Mouse (Mus musculus): Measurements from ENCODE around the gene Cd3eap.
A peak's percentile ranks its signal among the peaks of the same experiment; 100 is the strongest.

The Cd3eap gene

DNA sequence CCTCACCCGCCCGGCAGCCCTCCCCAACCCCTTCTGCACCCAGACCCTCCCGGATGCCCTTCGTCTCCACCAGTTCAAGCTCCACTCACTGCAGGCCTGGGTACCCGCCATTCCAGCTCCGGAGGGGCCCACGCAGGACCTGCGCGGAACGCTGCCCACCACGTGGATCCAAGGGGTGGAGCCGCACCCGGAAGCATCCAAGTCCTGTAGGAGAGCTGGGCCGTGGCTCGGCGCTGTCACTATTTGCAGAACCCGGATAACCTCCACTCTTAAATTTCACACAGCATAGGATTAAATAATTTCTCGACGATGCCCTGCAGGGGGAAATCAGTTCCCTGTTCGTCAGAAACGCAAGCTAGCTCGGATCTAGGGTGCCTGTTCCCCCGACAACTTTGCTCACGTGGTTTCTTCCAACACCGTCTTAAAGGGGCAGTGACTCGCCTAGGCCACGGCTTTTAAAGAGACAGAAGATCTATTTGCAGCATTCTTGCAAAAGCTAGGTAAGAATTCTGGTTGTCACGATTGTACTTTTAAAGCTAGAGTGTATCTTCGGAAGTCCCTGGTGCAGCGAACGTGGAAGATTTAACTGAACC lies at the start of gene Cd3eap, which contains the start of gene Ppp1r13l:
Gene Cd3eap, minus strand, starts transcription at position 185 of the 593 bp plus-strand sequence.
Gene Ppp1r13l, plus strand, starts transcription at position 451 of the 593 bp plus-strand sequence.
- peak; percentile 91 for DNase-seq

DNA sequence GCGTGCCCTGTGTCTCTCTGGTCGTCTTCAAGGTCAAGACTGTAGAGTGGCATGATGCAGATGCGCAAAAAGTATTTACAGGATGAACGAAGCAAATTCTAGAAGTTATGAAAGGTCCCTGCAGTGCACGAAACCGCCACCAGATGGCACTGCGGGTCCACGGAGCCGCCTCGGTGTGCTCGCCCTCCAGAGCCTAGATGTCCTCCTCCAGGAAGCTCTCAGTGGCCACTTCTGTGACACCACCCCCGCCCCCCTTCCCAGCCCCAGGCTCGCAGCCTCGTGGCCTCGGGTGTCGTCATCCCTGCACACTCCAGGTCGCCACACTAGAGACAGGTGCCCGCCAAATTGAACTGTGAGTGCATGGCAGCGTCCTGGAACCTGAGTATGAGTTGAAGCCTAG lies 46.1 kb upstream of the Cd3eap start:
- peak; percentile 72 for DNase-seq

DNA sequence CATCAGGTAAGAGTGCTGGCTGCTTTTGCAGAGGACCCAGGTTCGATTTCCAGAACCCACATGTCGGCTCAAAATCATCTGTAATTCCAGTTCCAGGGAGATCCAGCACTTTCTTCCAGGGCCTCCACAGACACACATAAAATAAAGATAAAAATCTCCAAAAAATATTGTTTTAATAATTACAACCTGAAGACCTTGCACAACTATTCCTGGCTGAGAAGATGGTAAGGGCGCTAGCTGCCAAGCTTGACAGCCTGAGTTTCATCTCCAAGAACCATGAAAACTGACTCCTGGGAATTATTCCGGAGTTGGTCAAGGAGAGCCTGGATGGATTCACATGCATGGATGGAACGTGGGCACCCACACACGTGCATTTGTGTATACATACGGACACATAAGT lies 45.2 kb upstream of the Cd3eap start, which contains the start of gene Ckm:
Gene Ckm, plus strand, starts transcription at position 301 of the 400 bp plus-strand sequence.
- no peak for DNase-seq

DNA sequence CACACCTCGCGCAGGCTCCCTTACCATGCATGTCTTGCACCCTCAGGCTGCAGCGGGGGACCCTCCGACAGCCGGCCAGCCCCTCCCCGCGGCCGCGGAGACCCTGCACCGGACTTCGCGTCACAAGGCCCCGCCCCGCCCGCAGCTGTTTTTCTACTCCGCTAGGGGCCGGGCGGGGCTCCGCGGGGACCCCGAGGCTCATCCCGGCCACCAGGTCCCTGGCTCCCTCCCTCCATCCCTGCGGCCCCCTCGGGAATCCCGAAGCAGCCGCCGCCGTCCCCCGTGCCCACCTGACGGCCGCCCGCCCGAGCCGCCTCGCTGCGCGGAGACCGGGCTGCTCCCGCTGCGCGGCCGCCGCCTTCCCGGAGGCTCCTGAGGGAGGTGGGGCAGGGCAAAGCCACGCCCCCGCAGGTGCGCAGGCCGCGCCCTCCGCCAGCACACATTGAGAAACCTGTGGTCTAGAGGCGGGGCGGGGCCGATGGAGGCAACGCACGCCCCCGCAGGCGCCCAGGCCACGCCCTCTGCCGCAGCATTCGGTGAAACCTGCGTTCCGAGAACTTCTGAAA lies 44.5 kb upstream of the Cd3eap start, which contains the start of gene Klc3:
Gene Klc3, minus strand, starts transcription at position 374 of the 566 bp plus-strand sequence.
- DNase-seq, result no peak

DNA sequence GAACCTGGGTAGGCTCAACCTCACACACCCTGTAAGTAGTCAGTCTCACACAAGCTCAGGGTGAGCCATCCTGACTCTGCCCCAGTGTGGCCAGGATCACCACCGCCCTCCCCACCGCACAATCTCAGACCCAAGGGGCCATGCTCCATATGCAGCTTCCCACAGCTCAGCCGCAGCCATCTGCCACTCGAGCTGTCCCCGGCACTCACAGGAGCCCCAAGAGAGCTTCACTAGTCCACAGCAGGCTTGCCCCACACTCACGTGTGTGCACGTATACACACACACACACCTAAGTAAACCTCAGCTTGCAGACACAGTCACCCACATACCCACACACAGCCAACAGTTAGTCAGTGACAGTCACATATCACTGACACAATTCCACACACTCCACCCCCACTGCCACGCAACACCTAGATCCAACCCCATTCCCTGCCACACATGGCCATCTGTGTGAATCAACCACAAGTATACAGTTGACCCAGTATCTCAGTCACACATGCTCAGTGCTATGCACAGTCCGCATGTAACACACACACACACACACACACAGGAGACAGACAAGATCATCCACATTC lies 43.3 kb upstream of the Cd3eap start:
- no peak for DNase-seq

DNA sequence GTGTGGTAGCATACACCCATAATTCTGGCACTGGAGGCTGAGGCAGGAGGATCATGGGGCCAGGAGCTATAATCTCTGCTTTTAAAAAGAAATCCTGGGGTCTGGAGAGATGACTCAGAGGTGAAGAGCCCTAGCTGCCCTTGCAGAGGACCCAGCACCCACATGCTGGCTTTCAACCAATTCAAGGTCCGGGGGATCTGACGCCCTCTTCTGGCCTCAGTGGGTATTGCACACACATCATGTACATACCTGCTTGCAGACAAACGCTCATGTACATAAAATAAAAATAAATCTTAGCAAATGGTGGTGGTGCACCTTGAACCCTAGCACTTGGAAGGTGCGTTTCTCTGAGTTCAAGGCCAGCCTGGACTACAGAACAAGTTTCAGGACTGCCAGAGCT lies 41.7 kb upstream of the Cd3eap start:
- DNase-seq, result no peak

DNA sequence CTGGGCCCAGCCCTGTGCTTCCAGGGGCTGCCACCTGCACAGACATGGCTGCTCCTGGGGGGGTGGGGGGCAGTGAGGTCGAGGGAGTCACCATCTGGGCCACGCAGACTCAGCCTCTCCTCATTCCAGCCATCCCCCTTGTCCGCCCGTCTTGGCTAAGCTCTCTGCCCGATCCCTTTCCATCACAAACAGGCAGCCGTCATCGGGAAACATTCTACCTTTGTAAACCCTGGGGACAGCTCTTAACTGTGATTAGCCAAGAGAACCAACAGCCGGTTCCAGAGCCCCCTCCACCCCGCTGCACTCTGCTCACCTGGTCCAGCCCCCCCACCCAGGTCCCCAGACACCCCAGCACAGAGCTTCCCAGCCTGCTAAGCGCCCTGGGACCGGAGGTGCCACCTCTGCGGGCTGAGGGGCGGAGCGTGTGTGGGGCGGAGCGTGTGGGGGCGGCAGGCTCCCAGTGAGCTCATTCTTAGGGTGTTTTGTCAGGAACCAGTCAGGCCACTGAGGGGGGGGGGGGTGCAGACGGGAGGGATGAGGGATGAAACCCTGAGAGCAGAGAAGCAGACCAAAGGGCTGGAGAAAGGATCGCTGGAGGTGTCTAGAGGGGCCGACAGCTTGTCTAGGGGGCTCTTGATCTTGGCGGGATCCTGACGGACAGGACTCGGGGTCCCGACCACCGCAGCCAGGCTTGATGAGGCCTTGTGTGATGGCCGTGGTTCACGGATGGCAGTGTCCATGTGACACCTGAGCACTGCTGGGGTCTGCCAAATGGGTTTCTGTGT lies 40.4 kb upstream of the Cd3eap start:
- no peak for DNase-seq

DNA sequence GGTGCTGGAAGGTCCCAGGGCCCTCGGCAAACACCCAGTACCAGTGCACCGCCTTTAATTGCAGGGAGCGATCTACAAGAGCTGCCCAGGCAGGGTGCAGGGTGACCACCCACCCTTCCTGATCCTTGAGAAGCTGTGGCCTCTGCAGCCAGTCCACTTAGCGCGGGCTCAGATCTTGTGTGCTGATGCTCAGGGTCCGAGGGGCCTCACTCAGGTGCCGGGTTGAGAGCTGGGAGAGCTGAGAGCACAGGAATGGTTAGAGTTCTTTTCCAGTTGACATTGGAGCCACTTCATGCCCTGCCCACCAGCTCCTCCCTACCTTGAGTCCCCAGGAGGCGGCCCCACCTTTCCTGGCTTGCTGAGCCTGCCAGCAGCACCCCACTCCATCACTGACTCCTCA lies 35.2 kb upstream of the Cd3eap start:
- DNase-seq, result no peak

DNA sequence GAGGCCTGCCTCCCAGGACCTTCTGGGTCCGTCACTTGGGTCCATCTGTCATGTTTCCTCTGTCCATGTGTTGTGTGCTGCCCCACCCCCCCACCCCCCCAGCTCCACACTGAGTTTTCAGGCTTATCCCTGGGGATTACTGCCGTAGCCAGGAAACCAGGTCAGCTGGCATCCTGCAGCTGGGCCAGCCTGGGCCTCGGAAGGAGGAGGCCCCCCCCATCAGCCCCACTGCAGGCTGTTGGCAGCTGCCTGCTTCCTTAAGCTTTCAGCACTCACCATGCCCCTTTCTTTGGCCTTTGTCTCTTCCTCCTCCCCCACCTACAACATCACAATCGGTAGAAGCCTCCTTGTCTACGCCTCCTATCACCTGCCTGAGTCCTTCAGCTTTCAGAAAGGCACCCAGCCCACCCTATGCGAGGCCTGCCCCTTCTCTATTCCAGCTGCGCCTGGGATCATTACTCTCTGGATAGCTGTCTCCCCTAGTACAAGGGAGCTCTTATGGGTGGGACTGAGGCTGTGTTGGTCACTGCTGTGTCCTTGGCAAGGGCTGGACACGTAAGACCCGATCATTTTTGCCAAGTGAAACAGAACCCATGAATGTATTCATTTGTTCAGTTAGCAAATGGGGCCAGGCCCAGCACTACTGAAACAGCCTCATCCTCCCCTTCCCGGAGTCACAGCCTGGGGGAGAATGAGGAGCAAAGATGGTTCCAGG lies 29.6 kb upstream of the Cd3eap start:
- no peak for DNase-seq

DNA sequence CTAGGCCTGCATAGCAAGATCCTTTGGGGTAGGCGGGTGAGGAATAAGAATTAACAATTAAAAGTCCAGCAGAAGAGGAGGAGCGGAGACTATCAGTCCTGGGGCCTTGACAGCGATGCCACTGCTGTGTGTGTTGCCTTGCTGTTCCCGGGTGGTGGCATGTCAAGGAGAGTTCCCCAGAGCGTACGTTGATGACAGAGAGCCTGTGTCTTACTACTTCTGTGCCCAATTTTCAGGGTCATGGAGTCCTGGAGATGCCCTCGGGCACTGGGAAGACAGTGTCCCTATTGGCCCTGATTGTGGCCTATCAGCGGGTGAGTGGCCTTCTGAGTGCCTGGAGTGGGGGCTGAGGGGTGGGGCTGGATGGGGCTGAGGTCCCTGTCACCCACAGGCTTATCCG lies 24.4 kb upstream of the Cd3eap start:
- no peak for DNase-seq

DNA sequence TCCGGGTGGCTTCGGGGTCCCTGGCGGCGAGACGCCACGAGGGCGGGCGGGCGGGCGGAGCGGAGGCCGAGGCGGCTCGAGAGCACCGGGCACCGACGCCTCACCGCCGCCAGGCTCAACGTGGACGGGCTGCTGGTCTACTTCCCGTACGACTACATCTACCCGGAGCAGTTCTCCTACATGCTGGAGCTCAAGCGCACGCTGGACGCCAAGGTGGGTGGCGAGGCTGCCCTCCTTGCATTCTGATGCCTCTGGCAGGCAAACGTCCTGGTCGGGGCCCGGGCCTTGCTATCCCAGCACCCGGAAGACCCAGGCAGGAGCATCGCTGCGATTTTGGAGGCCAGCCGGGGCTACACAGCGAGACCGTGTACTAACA lies 22.9 kb upstream of the Cd3eap start:
- DNase-seq, result no peak

DNA sequence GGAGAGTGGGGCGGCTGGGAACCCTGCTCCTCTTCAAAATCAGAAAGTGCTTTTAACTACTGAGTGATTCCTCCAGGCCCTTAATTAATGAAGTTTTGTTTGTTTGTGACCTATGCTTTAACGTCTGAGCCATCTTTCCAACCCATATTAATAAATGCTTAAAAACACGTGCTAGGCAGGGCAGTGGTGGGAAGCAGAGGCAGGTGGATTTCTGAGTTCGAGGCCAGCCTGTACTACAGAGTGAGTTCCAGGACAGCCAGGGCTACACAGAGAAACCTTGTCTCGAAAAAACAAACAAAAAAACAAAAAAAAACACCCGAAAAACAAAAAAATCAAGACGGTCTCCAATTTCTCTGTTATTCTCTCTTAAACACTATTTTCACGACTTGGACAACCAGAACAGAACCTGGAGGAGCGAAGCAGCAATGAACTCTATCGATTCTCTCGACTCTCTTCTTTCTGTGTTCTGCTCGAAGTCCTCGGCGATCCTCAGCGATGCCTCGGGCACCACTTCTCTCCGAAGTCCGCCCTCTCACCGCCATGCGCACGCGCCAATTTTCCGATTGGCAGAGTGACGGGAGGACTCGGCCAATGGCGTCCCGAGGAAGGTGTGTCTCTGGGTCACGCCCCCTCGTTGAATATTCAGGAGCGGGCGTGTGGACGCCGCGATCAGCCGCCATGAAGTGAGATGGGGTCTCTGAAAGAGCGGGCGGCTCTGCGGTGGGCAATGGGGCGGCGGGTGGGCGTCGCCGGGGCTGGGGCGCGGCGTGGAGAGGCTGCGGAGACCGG lies 22.3 kb upstream of the Cd3eap start, which contains the start of gene Ercc2:
Gene Ercc2, plus strand, starts transcription at position 634 of the 789 bp plus-strand sequence.
- peak; percentile 98 for DNase-seq

DNA sequence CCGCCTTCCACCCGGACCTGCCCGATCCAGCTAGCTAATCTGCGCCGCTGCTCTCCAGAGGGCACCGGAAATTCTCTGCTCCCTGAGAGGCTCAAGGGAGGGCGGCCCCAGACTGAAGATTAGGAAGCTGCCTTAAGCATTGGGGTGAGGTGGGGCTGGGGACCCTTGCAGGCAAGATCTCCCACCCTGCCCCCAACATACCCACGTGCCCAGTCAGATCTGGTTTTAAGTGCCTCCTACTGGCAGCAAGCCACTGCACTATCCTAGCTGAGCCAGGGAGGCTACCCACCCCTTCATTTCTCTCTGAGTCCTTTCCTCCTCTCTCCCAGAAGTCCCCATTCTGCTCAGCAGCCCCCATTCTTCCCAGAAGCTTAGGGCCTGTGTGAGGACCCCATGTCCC lies 18.8 kb upstream of the Cd3eap start:
- DNase-seq, result no peak

DNA sequence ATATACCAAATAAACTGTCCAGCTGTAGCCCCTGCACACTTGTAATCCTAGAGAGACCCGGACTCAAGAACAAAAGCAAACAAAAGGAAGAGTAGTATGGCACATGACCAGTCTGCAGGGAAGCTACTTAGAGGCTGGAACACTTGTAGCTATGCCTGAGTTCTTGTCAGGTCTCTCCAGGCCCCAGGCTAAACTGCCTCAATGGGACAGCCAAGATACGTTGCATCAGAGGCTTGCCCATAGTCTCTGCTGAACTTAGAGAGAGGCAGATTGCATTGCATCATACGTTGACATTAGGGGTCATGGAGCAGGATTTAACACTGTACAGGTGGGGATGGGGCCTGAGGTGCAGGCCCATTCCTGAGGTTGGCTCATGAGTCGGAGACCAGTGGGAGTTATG lies 16.7 kb upstream of the Cd3eap start:
- DNase-seq, result no peak

DNA sequence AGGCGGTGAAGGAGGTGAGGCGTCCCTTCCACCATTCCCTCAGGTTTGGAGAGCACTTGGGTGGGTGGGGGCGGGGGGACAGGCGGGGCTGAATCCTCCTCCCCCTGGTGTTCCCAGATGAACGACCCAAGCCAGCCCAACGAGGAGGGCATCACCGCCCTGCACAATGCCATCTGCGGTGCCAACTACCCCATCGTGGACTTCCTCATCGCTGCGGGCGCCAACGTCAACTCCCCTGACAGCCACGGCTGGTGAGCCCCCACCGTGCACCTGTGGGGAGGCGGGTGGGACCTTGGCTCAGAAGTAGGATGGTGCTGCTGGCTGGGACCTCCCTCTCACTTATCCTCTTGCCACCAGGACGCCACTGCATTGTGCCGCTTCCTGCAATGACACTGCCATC lies 16.1 kb upstream of the Cd3eap start:
- DNase-seq, result no peak

DNA sequence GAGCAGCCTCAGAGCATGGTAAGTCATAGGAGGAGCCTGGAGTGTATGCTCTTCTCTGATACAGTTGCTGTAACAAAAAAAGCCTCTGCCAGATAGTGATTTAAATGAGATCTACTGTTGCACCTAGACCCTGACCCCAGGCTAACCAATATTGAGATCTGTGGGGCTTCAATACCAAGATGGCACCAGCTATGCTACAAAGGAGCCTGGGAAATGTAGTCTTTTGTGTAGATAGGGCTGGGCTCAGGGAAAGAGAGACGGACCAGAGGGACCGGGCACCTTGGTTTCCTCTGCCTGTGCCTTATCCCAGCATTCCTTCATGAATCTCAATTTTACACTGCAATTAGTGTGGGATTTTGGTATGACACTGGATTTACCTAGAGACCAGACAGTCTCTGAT lies 14.1 kb upstream of the Cd3eap start:
- no peak for DNase-seq

DNA sequence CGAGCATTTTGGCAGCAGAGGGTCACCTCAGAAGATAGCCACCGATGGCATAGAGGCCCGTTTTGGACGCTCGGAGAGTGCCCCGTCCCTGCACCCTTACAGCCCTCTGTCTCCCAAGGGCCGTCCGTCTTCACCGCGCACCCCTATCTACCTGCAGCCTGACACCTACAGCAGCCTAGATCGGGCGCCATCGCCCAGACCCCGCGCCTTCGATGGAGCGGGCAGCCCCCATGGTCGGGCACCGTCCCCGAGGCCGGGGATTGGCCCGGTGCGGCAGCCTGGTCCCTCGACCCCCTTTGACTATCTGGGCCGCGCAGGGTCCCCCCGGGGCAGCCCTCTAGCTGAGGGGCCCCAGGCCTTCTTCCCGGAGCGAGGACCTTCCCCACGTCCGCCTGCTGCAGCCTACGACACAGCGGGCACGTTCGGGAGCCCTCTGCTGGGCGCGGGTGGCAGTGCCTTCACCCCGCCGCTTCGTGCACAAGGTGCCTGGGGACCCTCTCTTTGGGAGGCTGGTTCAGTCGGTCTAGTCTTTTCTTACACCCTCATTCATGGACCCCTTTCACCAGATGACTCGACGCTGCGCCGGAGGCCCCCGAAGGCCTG lies 10.6 kb upstream of the Cd3eap start:
- peak; percentile 75 for DNase-seq

DNA sequence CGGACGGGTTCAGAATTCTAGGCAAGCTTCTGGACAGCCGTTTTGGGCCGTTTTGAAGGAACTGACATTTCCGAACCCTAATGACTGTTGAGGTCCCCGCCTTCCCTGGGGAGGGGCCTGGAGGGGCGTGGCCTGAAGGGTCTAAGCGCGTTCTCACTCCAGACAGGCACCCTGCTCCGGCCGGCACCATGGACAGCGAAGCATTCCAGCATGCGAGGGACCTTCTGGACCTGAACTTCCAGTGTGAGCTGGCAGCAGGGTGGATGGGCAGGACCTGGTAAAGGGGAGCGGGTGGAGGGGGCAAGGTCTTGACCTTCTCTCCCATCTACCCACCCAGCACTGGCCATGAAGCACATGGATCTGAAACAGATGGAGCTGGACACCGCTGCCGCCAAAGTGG lies 9.1 kb upstream of the Cd3eap start:
- no peak for DNase-seq

DNA sequence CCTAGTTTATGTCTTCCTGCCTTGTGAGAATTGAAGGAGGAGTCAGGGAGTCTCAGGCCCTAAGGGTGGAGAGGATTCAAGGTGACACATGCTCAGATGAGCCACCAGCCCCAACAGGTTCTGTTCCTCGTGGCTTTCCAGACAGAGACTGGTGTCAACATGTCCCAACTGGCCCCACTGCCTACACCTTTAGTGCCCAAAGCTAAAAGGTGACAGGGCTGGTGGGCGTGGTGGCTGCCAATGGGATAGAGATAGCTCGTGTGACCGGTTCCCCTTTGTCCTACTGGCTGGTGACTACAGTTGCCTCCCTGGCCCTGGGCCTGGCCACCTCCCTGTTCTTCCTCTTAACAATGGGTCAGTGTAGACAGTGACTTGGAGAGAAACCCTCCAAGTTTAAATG lies 6.1 kb upstream of the Cd3eap start:
- no peak for DNase-seq

DNA sequence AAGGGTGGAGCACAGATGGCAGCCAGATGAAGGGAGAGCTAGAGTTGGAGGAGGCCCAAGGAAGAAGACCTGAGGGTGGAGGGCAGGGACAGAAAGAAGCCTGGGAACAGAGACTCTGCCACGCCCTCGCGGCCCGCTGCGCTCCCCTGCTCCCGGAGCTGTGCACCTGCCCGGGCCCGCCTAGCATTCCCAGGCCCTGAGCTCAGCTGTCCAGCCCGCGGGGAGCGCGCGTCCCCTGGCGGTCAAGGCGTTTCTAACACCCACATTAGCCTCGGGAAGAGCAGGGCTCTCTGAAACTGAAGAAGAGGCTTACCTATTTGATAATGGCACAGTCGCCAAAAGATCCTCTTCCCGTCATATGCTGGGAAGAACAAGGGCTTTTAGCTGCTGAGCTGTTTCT lies 4.6 kb upstream of the Cd3eap start:
- DNase-seq, result peak; percentile 84

DNA sequence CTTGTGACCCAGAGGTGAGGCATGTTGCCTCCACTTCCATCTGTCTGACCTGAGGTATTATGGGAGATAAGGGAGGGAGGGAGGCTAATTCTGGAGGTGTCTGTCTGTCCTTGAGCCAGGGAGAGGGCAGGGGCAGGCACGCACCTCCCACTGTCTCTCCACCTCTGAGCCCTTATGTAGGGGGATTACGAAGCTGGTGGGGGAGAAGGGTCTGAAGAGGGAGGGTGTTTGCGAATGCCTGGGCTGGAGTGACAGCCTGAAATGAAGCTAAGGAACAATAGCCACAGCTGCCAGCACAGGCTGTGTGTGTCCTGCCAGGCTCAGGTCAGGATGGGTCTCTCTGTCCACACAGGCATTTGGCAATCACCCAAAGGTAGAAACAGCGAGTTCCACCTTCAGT lies 3.0 kb upstream of the Cd3eap start:
- DNase-seq, result peak; percentile 72

DNA sequence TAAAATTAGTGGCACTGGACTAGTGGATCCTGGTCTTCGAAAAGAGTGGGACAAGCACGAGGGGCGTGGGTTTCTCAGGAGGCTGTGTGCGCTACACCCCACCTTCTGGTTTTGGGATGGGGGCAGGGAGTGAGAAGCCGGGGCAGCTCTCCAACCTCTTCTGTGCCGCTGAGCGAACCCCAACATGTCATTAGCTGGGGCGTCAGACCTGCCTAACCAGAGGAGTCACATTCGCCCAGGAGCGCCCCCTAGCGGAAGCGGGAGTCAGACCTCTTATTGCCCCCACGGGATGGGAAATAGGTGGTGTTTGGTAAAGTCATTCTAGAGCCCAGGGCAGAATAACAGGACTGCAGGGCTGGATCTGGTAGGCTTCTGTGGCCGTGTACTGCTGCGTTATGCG lies 2.4 kb upstream of the Cd3eap start:
- DNase-seq, result peak; percentile 84

All from cerebellum, adult 9-11 months (tissue).